Mouse (Mus musculus) liver, embryonic 14.5 days (tissue): ENCODE measurements around the gene Trim2. TPM values are rescaled to one million over a fixed set of nuclear protein-coding genes. Genes with fewer than 3 reads are reported as not detected.

ENCODE experiments used
- ATAC-seq: fragments of 200-750 bp; cut with Nextera tagmentation; 2 replicates; pipeline ENCODE4 v1.8.0; 2017; ENCODE audit warnings: moderate number of reproducible peaks, mild to moderate bottlenecking, moderate library complexity; ENCODE audit not compliant: insufficient read depth
- DNase-seq, 3 experiments: peaks; one replicate each; pipeline ENCODE4 v3.0.0-alpha.2; 2012 to 2013; ENCODE audit warnings: low read depth in 3 of 3, low spot score in 3 of 3
- H3K27ac ChIP-seq: fragments of 300-500 bp; sonication (generic); 2 replicates; pipeline ENCODE4 v1.5.1; 2014; ENCODE audit warnings: moderate library complexity, mild to moderate bottlenecking, control low read depth, inconsistent platforms
- H3K27me3 ChIP-seq: fragments of 300-500 bp; sonication (generic); 2 replicates; pipeline ENCODE4 v1.6.1; 2014; ENCODE audit warnings: mild to moderate bottlenecking, low read length, moderate library complexity; ENCODE audit not compliant: control insufficient read depth, insufficient read depth
- H3K36me3 ChIP-seq: fragments of 300-500 bp; sonication (generic); replicated peaks from 2 replicates; pipeline ENCODE4 v1.6.1; 2014; ENCODE audit warnings: low read depth; ENCODE audit not compliant: control insufficient read depth, insufficient read depth
- H3K4me1 ChIP-seq, 2 experiments: fragments of 200-500 bp in 1 of 2; fragments of 300-500 bp in 1 of 2; sonication (generic) in 1 of 2; replicated peaks; 2 replicates each; pipeline ENCODE4 v1.6.1; 2012 to 2014; ENCODE audit warnings: antibody characterized with exemption in 1 of 2, inconsistent platforms in 1 of 2, low read length in 1 of 2; ENCODE audit not compliant: control insufficient read depth in 2 of 2, insufficient read depth in 2 of 2
- H3K4me2 ChIP-seq: fragments of 300-500 bp; sonication (generic); 2 replicates; pipeline ENCODE4 v1.6.1; 2014; ENCODE audit warnings: low read depth, mild to moderate bottlenecking, control low read depth, moderate library complexity
- H3K4me3 ChIP-seq, 2 experiments: fragments of 200-500 bp in 1 of 2; fragments of 300-500 bp in 1 of 2; sonication (generic) in 1 of 2; 2 replicates each; pipeline ENCODE4 v1.5.1; 2012 to 2014; ENCODE audit warnings: low read depth in 2 of 2, low read length in 2 of 2, mild to moderate bottlenecking in 2 of 2, control low read depth in 1 of 2, inconsistent platforms in 1 of 2, moderate library complexity in 1 of 2; ENCODE audit not compliant: insufficient read depth in 1 of 2
- H3K9ac ChIP-seq: fragments of 300-500 bp; sonication (generic); replicated peaks from 2 replicates; pipeline ENCODE4 v1.6.1; 2014; ENCODE audit warnings: mild to moderate bottlenecking, control low read depth, moderate library complexity
- H3K9me3 ChIP-seq: fragments of 300-500 bp; sonication (generic); 2 replicates; pipeline ENCODE4 v1.6.1; 2016; ENCODE audit warnings: low read length, mixed read lengths; ENCODE audit not compliant: control insufficient read depth
- CTCF ChIP-seq: IDR thresholded peaks from 2 replicates; pipeline ENCODE4 v1.5.1; 2016; ENCODE audit warnings: antibody characterized with exemption, low read depth, control low read depth
- EP300 ChIP-seq: IDR thresholded peaks from 2 replicates; pipeline ENCODE4 v1.6.1; 2016; ENCODE audit warnings: antibody characterized with exemption, low read depth
- WGBS: fragments of 180-500 bp; shearing (Covaris S2); extraction: QIAGEN DNeasy Blood & Tissue Kit; methylation state at CpG from one replicate; pipeline ENCODE4 v1.1.7; 2014; ENCODE audit not compliant: insufficient replicate concordance; 5-methylcytosine and 5-hydroxymethylcytosine counted together
- polyA plus RNA-seq, 2 experiments: library from polyadenylated mRNA; depleted of rRNA in 1 of 2; stranded (reverse) in 1 of 2; unstranded in 1 of 2; fragments of >200 nt; fragmentation: Nextera tagmentation in 1 of 2; extraction: Ambion mirVana in 1 of 2; gene quantifications; 2 replicates each; pipeline versions ENCODE4 v1.2.1 to v1.2.3; 2012 to 2014

Gene Trim2
- polyA plus RNA-seq, 2 experiments, result 2.5 to 3.5 TPM

DNA sequence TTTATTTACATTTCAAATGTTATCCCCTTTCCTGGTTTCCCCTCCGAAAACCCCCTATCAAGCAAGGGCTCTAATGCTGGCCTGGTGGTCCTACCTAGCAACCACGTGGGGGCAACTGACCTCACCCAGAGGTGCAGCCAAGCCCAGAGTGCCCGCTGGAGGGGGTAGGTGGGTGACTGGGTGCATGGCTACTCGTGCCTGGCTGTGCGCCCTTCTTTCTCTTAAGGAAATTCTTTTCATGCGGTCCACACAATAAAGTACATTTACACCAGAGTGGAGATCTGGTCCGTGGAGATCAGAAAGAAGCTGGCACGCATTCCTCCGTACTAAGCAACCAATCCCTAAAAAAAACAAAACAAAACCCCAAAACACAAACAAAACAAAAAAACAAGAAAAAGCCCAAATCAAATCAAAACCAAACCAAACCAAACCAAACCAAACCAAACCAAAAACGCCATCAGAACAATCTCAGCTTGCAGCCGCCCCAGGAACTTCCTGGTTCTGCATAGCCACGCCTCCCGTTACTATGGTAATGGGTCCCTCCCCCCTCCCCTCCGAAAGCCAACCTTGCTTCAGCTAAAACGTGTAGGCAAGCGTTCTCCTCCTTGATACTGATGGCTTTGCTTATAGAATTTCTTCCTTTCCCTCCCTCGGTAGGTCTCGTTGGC is 78.3 kb downstream of the Trim2 start:
- DNase-seq, result peak; percentile 55 to 59 (median 58)
- ATAC-seq, result peak; percentile 43; the same call in 1 of the 2 replicates
- H3K4me1 ChIP-seq, result peaks cover 0 to 20% of the 10 kb centered on the region in 2 experiments; a peak in 3 of 4 replicates
- H3K9ac ChIP-seq, result no peak overlapping the region
- WGBS, result under 1% methylated on average over 18 of the region's 18 CpGs
- H3K27me3 ChIP-seq, result no peaks in the 10 kb centered on the region
- H3K27ac ChIP-seq, result no peak overlapping the region
- peak overlapping the region; percentile 20 to 26 for H3K4me3 ChIP-seq
- H3K9me3 ChIP-seq, result no peaks in the 10 kb centered on the region
- TF ChIP-seq CTCF, result peak; percentile 24; the same call in 1 of the 2 replicates
- TF ChIP-seq EP300, result no peak
- H3K36me3 ChIP-seq, result no peaks in the 10 kb centered on the region
- H3K4me2 ChIP-seq, result peak overlapping the region; percentile 63

- Histone ChIP-seq H3K4me1 (peaks cover 0 to 20% of the 10 kb centered on the region in 2 experiments; a peak in 3 of 4 replicates), H3K27me3 (no peaks in the 10 kb centered on the region), H3K9me3 (no peaks in the 10 kb centered on the region), H3K27ac (no peak overlapping the region), H3K4me2 (no peak overlapping the region), H3K4me3 (no peak overlapping the region), H3K36me3 (no peaks in the 10 kb centered on the region), H3K9ac (no peak overlapping the region)
- no peak for DNase-seq
- 42% methylated on average over 8 of the region's 8 CpGs for WGBS
- ATAC-seq, result no peak
- no peak for TF ChIP-seq EP300
- no peak for TF ChIP-seq CTCF
Observed at GRCm38 (mm10) chr3:84227628-84228027, 79.0 kb downstream of the Trim2 start.

DNA sequence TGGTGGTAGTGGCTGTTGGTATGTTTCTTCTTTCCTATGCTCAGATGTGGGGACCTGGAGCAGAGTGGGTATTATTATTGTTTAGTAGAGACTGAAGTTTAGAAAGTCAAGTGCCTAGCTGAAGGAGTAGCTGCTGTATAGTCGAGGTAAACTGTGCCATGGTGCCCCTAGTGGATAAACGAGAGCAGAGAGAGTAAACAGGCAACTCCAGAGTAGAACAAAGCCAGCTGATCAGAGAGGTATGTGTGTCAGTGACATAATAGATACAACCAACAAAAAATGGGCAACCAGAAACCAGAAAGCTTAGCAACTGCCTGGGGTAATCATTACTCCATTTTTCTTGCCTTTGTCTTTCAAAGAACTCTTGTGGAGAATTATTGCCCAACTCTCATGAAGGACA is 81.7 kb downstream of the Trim2 start:
- Histone ChIP-seq H3K4me2 (no peak overlapping the region), H3K9ac (no peak overlapping the region), H3K27ac (no peak overlapping the region), H3K4me1 (peaks cover 0 to 9% of the 10 kb centered on the region in 2 experiments; a peak in 2 of 4 replicates), H3K36me3 (no peaks in the 10 kb centered on the region), H3K9me3 (no peaks in the 10 kb centered on the region), H3K27me3 (peaks cover 11% of the 10 kb centered on the region), H3K4me3 (no peak overlapping the region)
- TF ChIP-seq CTCF (peak; percentile 32), EP300 (no peak)
- WGBS, result 7% methylated on average over 2 of the region's 2 CpGs
- ATAC-seq, result no peak
- DNase-seq, result no peak

GRCm38 (mm10) chr3:84220748-84221147 is 85.9 kb downstream of the Trim2 start:
- ATAC-seq (no peak), DNase-seq (no peak)
- Histone ChIP-seq H3K27me3 (peaks cover 11% of the 10 kb centered on the region), H3K4me2 (peak overlapping the region; percentile 42), H3K27ac (no peak overlapping the region), H3K4me3 (peak overlapping the region in 1 of 2 experiments; percentile 45; a peak in 2 of 4 replicates), H3K9ac (no peak overlapping the region), H3K4me1 (peaks cover 0 to 3% of the 10 kb centered on the region in 2 experiments; a peak in 2 of 4 replicates), H3K9me3 (no peaks in the 10 kb centered on the region), H3K36me3 (no peaks in the 10 kb centered on the region)
- TF ChIP-seq EP300 (no peak), CTCF (no peak)
- 3% methylated on average over 11 of the region's 11 CpGs for WGBS

- ATAC-seq (no peak), DNase-seq (no peak)
- H3K9me3 ChIP-seq, result no peaks in the 10 kb centered on the region
- peak overlapping the region in 1 of 2 experiments; percentile 45; a peak in 2 of 4 replicates for H3K4me3 ChIP-seq
- peaks cover 11% of the 10 kb centered on the region for H3K27me3 ChIP-seq
- no peak overlapping the region for H3K27ac ChIP-seq
- 4% methylated on average over 9 of the region's 9 CpGs for WGBS
- H3K36me3 ChIP-seq, result no peaks in the 10 kb centered on the region
- H3K4me1 ChIP-seq, result peaks cover 0 to 3% of the 10 kb centered on the region in 2 experiments; a peak in 2 of 4 replicates
- no peak for TF ChIP-seq CTCF
- TF ChIP-seq EP300, result no peak
- H3K9ac ChIP-seq, result no peak overlapping the region
- H3K4me2 ChIP-seq, result peak overlapping the region; percentile 42
Observed at GRCm38 (mm10) chr3:84220326-84220725, 86.4 kb downstream of the Trim2 start.
